Mouse (Mus musculus): ENCODE measurements around the gene Sppl2b. TPM values are rescaled to one million over a fixed set of nuclear protein-coding genes. Genes with fewer than 3 reads are reported as not detected.

The Sppl2b gene
- polyA plus RNA-seq, 1 experiment = 58.2 TPM

- no peak overlapping the region for H3K4me3 ChIP-seq (ENCODE audit: insufficient read depth, low read depth, low read length)
- H3K4me1 ChIP-seq (ENCODE audit: control insufficient read depth, insufficient read depth, low read length) = peaks cover 7% of the 10 kb centered on the region; the same call in 1 of the 2 replicates
- no peaks in the 10 kb centered on the region for H3K36me3 ChIP-seq (ENCODE audit: control insufficient read depth, insufficient read depth, low read length)
- WGBS = 79% methylated on average over 28 of the region's 28 CpGs
- H3K27ac ChIP-seq (ENCODE audit: insufficient read depth, low read depth, low read length) = no peak overlapping the region
- no peak for DNase-seq
- no peak for TF ChIP-seq POLR2A (IDR thresholded peaks at IDR 0.05; ENCODE audit: low read depth, low read length)
- TF ChIP-seq CTCF (conservative IDR thresholded peaks at IDR 0.05; ENCODE audit: insufficient read depth, insufficient read length, low read depth, low read length) = no peak
- H3K27me3 ChIP-seq (replicated peaks; ENCODE audit: control insufficient read depth, insufficient read depth, low read length) = no peaks in the 10 kb centered on the region
These were observed 49.1 kb downstream of the Sppl2b start for GRCm38 (mm10) chr10:80904004-80904693.

DNA sequence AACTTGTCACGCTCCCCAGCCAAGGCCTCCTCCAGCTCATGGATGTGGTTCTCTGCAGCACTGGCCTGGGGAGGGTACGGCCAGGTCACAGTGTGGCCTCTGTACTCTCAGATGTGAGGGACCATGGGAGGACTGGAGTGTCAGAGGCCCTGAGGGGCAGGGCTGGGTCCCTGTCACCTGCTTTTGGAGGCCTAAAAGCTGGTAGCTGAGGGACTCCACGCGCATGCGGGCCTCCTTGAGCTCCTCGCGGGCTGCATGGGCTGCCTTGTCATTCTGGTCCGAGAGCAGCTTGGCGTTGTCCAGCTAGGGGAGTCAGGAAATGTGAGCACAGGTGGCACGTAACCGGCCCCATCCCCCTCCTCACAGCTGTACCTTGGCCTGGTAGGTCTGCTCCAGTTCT is 49.6 kb downstream of the Sppl2b start:
- no peak for DNase-seq
- Histone ChIP-seq H3K4me3 (ENCODE audit: insufficient read depth, low read depth, low read length) (no peak overlapping the region), H3K36me3 (ENCODE audit: control insufficient read depth, insufficient read depth, low read length) (no peaks in the 10 kb centered on the region), H3K27ac (ENCODE audit: insufficient read depth, low read depth, low read length) (no peak overlapping the region), H3K27me3 (replicated peaks; ENCODE audit: control insufficient read depth, insufficient read depth, low read length) (no peaks in the 10 kb centered on the region), H3K4me1 (ENCODE audit: control insufficient read depth, insufficient read depth, low read length) (peaks cover 3% of the 10 kb centered on the region; the same call in 1 of the 2 replicates)
- no peak for TF ChIP-seq POLR2A (IDR thresholded peaks at IDR 0.05; ENCODE audit: low read depth, low read length)
- no peak for TF ChIP-seq CTCF (conservative IDR thresholded peaks at IDR 0.05; ENCODE audit: insufficient read depth, insufficient read length, low read depth, low read length)
- WGBS = 90% methylated on average over 11 of the region's 11 CpGs

DNA sequence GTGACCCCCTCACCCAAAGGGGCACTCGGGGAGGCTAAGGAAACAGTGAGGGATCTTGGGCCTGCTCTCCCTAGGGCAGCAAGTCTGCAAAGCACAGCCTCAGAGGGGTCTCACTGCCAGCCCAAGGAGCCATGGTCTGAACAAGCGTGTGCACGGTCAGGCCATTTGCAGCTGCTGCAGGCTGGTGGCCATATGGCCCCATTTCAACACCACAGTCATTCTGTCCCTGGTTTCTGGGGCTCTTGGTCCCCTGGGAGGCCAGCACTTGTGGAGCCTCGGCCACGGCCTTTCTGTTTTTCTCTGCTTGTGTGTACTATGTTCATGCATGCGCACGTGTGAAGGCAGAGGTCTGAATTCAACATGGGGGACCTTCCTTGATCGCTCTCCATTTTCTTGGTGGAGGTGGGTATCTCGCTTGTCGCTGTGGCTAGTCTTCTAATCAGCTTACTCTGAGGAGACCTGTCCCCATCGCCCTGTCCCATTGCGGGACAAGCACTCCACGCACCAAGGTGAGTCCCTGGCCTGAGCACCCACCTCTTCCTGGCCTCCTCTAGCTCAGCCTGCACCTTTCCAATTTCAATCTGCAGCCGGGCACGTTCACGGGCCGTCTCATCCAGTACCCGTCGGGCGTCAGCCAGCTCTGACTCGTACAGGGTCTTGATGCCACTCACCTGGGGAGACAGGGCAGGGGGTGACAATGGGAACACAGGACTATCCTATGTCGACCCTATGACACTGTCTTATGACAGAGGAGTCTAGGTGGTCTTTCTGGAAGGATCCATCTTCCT is 54.5 kb downstream of the Sppl2b start:
- no peak for TF ChIP-seq CTCF (conservative IDR thresholded peaks at IDR 0.05; ENCODE audit: insufficient read depth, insufficient read length, low read depth, low read length)
- no peak for TF ChIP-seq POLR2A (IDR thresholded peaks at IDR 0.05; ENCODE audit: low read depth, low read length)
- WGBS = 93% methylated on average over 22 of the region's 22 CpGs
- no peaks in the 10 kb centered on the region for H3K36me3 ChIP-seq (ENCODE audit: control insufficient read depth, insufficient read depth, low read length)
- 0 out of 2 replicates have a peak, but pooled peaks cover 7% of the 10 kb centered on the region for H3K4me1 ChIP-seq (ENCODE audit: control insufficient read depth, insufficient read depth, low read length)
- H3K27ac ChIP-seq (ENCODE audit: insufficient read depth, low read depth, low read length) = no peak overlapping the region
- DNase-seq = no peak
- H3K4me3 ChIP-seq (ENCODE audit: insufficient read depth, low read depth, low read length) = no peak overlapping the region
- H3K27me3 ChIP-seq (replicated peaks; ENCODE audit: control insufficient read depth, insufficient read depth, low read length) = no peaks in the 10 kb centered on the region

- Histone ChIP-seq H3K36me3 (ENCODE audit: control insufficient read depth, insufficient read depth, low read length) (no peaks in the 10 kb centered on the region), H3K27me3 (replicated peaks; ENCODE audit: control insufficient read depth, insufficient read depth, low read length) (no peaks in the 10 kb centered on the region), H3K27ac (ENCODE audit: insufficient read depth, low read depth, low read length) (no peak overlapping the region), H3K4me1 (ENCODE audit: control insufficient read depth, insufficient read depth, low read length) (0 out of 2 replicates have a peak, but pooled peaks cover 7% of the 10 kb centered on the region), H3K4me3 (ENCODE audit: insufficient read depth, low read depth, low read length) (no peak overlapping the region)
- no peak for DNase-seq
- TF ChIP-seq POLR2A (IDR thresholded peaks at IDR 0.05; ENCODE audit: low read depth, low read length) = no peak
- TF ChIP-seq CTCF (conservative IDR thresholded peaks at IDR 0.05; ENCODE audit: insufficient read depth, insufficient read length, low read depth, low read length) = no peak
- 92% methylated on average over 4 of the region's 4 CpGs for WGBS
These were observed 56.3 kb downstream of the Sppl2b start for GRCm38 (mm10) chr10:80911354-80911753.

GRCm38 (mm10) chr10:80911891-80912290 is 56.8 kb downstream of the Sppl2b start:
- DNase-seq = no peak
- Histone ChIP-seq H3K36me3 (ENCODE audit: control insufficient read depth, insufficient read depth, low read length) (no peaks in the 10 kb centered on the region), H3K27me3 (replicated peaks; ENCODE audit: control insufficient read depth, insufficient read depth, low read length) (no peaks in the 10 kb centered on the region), H3K4me1 (ENCODE audit: control insufficient read depth, insufficient read depth, low read length) (0 out of 2 replicates have a peak, but pooled peaks cover 7% of the 10 kb centered on the region), H3K4me3 (ENCODE audit: insufficient read depth, low read depth, low read length) (no peak overlapping the region), H3K27ac (ENCODE audit: insufficient read depth, low read depth, low read length) (no peak overlapping the region)
- TF ChIP-seq POLR2A (IDR thresholded peaks at IDR 0.05; ENCODE audit: low read depth, low read length) = no peak
- TF ChIP-seq CTCF (conservative IDR thresholded peaks at IDR 0.05; ENCODE audit: insufficient read depth, insufficient read length, low read depth, low read length) = no peak

DNA sequence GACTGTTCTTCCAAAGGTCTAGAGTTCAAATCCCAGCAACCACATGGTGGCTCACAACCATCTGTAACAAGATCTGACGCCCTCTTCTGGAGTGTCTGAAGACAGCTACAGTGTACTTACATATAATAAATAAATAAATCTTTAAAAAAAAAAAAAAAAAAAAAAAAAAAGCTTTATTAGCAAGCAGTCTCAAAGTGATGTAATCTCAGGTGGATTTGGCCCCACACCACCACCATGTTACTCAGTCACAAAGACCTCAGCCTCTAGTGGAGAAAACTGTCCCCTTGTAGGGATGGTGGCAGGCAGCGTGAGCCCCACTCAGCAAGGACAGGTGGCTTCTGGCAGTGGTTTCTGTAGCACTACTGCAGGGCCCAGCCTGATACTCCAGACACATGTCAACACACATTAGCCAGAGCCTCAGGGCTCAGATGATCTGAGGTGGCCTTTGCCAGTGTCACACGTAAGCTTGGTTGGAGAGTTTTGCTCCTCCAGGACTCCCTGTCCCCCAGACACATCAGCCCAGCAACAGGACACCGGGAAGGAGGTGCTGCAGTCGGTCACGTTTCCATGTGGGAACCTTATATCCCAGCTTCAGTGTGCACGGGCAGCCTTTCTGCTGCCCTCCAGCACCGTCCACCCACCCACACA is 58.4 kb downstream of the Sppl2b start:
- no peak for DNase-seq
- no peaks in the 10 kb centered on the region for H3K36me3 ChIP-seq (ENCODE audit: control insufficient read depth, insufficient read depth, low read length)
- H3K4me3 ChIP-seq (ENCODE audit: insufficient read depth, low read depth, low read length) = no peak overlapping the region
- 0 out of 2 replicates have a peak, but pooled peaks cover 7% of the 10 kb centered on the region for H3K4me1 ChIP-seq (ENCODE audit: control insufficient read depth, insufficient read depth, low read length)
- H3K27ac ChIP-seq (ENCODE audit: insufficient read depth, low read depth, low read length) = no peak overlapping the region
- TF ChIP-seq CTCF (conservative IDR thresholded peaks at IDR 0.05; ENCODE audit: insufficient read depth, insufficient read length, low read depth, low read length) (no peak), POLR2A (IDR thresholded peaks at IDR 0.05; ENCODE audit: low read depth, low read length) (no peak)
- 70% methylated on average over 8 of the region's 8 CpGs for WGBS
- no peaks in the 10 kb centered on the region for H3K27me3 ChIP-seq (replicated peaks; ENCODE audit: control insufficient read depth, insufficient read depth, low read length)
